Mouse (Mus musculus) MN1 (cell line): ENCODE data around the gene Pcnp.
"Not testable (repeated sequence)": the region's sequence is repeated elsewhere in the genome, so short reads cannot be mapped to it uniquely, and the experiment has no call there.

ENCODE experiments used
- DNase-seq: peaks from one replicate; pipeline ENCODE4 v3.0.0-alpha.2; 2016; ENCODE audit warnings: low spot score

Gene Pcnp

GRCm38 (mm10) chr16:55966212-55966871 is 63.2 kb downstream of the Pcnp start, which contains the start of gene Rpl24:
Rpl24 (plus strand) TSS chr16:55966275.
- peak; percentile 91 for DNase-seq

DNA sequence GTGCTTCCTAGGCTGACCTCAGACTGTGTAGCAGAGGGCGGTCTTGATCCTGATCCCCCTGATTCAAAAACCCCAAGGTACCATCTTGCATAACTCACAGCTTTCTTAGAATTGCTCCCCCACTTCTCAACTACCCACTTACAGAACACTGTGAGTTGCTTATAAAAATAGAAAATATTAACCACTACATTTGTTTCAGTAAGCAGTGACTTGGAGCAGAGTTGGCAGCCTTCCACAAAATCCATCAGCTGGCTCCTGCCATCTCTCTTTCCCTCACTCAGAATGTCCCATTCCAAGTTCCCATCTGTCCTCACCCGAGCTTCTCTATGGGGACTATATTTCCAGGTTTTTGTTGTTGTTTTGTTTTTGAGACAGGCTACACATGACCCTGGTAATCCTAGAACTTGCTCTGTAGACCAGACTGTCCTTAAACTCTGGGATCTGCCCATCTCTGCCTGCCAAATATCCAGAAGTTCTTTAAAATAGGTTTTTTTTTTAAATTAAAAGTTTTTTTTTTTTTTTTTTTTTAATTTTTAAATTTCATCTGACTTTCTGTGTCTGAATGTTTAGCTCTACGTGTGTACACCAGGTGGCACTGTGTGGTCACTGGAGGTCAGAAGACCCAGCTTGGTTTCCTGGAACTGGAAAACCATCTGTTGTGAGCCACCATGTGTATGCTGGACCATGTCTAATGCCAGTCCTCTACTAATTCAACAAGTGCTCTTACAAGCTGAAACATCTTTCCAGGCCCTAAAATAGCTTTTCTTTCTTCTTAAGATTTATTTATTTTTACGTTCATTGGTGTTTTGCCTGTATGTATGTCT is 65.2 kb downstream of the Pcnp start:
- peak; percentile 67 for DNase-seq

- DNase-seq: not testable (repeated sequence)
These were observed 66.5 kb downstream of the Pcnp start for GRCm38 (mm10) chr16:55963068-55963467.
